Mouse (Mus musculus): ENCODE measurements around the gene Jdp2. TPM values are rescaled to one million over a fixed set of nuclear protein-coding genes. Genes with fewer than 3 reads are reported as not detected.
A peak's percentile ranks its signal among the peaks of the same experiment; 100 is the strongest.
"Not testable (repeated sequence)": the region's sequence is repeated elsewhere in the genome, so short reads cannot be mapped to it uniquely, and the experiment has no call there.

The Jdp2 gene
- total RNA-seq, 2 experiments from 2014 or later = 22.5 to 30.5 TPM

GRCm38 (mm10) chr12:85629661-85630481, 31.0 kb downstream of the Jdp2 start:
- ATAC-seq (replicated peaks; ENCODE audit: poor library complexity, severe bottlenecking) = peak; percentile 88

DNA sequence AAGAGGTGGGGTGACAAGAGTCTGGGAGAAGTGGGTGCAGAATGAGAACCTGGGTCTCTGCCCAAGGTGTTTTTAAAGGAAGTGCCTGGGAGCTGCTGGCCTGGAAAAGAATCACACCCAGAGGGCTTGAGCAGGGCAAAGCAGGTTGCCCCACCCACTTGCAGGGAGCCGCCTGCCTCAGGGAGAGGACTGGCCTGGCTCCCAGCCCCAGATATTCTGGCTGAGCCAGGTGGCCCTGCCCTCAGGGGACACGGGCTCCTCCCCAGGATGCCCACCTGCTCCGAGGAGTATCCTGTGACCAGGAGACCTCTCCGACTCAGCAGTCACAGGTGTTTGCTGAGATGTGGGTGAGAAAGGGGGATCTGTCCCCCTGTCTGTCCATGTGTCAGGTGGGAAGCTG, 32.4 kb downstream of the Jdp2 start:
- no peak for ATAC-seq (replicated peaks; ENCODE audit: poor library complexity, severe bottlenecking)

- no peak for ATAC-seq (replicated peaks; ENCODE audit: poor library complexity, severe bottlenecking)
Observed at GRCm38 (mm10) chr12:85632321-85632720, 33.5 kb downstream of the Jdp2 start.

DNA sequence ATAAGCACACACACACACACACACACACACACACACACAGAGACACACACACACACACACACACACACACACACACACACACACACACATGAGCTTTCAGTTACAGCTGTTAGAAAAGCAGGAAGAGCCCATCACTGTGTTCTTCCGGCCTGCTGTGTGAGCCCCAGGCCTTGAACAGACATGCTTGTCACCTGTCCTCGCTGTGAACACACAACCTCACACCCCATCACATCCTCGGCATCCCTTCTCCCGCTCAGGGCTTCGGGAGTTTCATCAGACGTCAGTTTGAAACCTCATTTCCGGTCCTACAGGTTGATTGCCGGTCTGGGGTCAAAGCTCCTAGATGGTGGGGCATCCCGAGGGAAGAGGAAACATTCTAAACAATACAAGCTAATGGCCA, 39.1 kb downstream of the Jdp2 start:
- no peak for ATAC-seq (replicated peaks; ENCODE audit: poor library complexity, severe bottlenecking)

DNA sequence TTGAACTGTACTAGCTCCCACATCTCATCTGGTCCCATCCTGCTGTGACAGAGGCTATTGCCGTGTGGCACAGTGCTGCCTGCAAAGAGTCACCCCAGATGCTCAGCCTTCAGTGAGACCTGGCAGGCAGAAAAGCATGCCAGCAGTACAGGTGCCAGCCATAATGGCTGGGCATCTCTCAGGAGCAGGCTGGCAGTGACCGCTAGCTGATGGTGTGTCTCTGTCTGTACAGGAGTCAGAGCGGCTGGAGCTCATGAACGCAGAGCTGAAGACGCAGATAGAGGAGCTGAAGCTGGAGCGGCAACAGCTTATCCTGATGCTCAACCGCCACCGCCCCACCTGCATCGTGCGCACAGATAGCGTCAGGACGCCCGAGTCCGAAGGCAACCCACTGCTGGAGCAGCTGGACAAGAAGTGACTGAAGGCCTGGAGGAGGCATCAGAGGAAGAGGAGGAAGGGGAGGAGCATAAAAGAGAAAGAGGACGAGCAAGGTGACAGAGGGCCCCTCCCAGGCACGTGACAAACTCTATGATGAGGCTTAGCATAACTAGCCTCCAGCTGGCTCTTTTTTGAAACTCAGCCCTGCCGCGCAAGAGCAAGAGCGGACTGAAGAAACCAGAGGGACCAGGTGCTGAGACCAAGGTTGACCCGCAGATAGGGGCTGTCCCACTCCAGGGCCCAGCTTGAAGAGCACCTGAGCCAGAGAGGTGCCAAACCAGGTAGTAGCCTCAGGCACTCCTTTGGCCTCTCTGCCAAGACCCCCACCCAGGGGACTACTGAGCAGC, 39.9 kb downstream of the Jdp2 start:
- ATAC-seq (replicated peaks; ENCODE audit: poor library complexity, severe bottlenecking) = no peak

GRCm38 (mm10) chr12:85639326-85640008, 40.6 kb downstream of the Jdp2 start:
- ATAC-seq (replicated peaks; ENCODE audit: poor library complexity, severe bottlenecking) = no peak

- peak; percentile 13; the same call in 1 of the 2 replicates for ATAC-seq (replicated peaks; ENCODE audit: poor library complexity, severe bottlenecking)
Observed at GRCm38 (mm10) chr12:85640852-85641563, 42.2 kb downstream of the Jdp2 start.

DNA sequence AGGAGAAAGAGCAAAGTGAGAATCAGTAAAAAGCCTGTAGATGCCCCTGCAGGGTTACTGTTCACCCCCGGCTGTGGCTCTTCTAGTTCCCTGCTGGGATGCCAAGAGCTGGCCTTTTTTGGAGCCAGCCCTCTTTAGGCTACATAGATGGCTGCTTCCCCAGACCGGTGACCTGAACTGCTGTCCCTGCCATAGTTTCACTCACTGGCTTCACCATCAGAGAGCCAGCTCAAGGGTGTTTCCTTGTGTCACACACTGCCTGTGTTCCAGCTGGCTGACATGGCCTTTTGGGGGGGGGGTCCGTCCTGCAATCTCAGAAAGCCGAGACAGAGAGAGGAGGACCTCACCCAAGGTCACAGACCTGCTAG, 42.7 kb downstream of the Jdp2 start:
- ATAC-seq (replicated peaks; ENCODE audit: poor library complexity, severe bottlenecking) = no peak

DNA sequence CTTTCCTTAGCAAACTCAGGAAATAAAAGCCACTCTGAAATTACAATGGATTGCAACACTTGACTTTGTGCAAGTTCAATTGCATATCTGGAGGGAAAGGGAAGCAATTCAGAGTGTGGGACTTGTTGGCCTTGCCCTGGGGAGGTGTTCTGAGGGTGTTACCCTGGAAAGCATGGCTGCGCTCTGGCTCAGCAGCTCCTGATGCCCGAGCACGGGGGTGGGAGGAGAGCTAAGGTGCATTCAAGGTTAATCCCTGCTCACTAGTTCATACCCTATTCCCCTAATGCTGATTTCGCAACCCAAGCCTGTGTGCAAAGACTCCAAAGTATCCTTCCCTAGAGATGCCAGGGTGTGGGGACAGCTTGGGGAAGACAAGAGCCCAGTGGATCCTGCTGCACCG, 44.9 kb downstream of the Jdp2 start:
- ATAC-seq (replicated peaks; ENCODE audit: poor library complexity, severe bottlenecking) = peak; percentile 23

DNA sequence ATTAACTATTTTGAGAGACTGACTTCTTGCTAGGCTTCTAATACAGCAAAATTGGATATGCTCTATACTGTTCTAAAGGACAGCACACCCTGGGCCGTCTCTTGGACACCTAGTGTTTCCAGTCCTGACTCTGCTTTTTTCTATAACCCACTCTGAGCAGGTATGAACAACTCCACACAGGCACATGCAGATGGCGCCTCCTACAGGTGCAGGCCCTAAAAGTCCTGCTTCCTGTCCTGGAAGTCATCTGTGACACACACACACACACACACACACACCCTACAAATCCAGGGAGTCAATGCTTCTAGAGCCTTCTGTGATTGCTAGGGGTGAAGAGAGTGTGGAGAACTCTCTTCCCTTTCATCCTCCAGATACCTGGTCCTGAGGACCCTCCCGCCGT, 46.8 kb downstream of the Jdp2 start:
- ATAC-seq (replicated peaks; ENCODE audit: poor library complexity, severe bottlenecking) = no peak

DNA sequence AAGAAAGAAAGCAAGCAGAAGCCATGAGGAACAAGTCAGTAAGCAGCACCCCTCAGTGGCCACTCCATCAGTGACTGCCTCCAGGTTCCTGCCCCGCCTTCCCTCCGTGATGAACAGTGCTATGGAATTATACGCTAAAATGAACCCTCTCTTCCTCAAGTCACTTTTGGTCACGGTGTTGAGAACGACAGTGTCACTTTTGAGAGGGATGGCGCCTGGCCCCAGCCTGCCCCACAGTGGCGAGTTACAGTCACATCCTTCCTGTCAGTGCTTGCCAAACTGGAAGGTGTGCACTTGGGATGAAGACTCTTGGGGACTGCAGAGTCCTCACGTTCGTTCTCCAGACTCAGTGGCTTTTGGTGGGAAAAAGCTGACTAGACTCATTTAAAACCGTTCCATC, 48.5 kb downstream of the Jdp2 start:
- peak; percentile 35 for ATAC-seq (replicated peaks; ENCODE audit: poor library complexity, severe bottlenecking)

DNA sequence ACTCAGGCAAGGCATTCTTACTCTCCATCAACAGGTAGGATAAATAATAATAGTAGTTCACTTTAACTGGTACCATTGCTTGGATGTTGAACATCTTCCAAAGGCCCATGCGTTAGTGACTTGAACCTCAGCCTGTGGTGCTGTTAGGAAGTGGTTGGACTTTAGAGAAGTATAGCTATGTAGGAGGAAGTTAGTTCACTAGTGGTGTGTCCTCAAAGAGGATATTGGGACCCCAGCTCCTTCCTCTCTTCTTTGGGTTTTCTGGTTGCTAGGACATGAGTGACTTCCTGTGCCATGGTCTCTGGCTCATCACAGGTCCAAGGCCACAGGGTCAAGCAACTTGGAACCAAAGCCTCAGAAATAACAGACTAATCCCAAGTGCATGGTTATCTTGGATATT, 49.1 kb downstream of the Jdp2 start:
- ATAC-seq (replicated peaks; ENCODE audit: poor library complexity, severe bottlenecking) = peak; percentile 90

GRCm38 (mm10) chr12:85659319-85659718, 60.5 kb downstream of the Jdp2 start:
- peak; percentile 93 for ATAC-seq (replicated peaks; ENCODE audit: poor library complexity, severe bottlenecking)

DNA sequence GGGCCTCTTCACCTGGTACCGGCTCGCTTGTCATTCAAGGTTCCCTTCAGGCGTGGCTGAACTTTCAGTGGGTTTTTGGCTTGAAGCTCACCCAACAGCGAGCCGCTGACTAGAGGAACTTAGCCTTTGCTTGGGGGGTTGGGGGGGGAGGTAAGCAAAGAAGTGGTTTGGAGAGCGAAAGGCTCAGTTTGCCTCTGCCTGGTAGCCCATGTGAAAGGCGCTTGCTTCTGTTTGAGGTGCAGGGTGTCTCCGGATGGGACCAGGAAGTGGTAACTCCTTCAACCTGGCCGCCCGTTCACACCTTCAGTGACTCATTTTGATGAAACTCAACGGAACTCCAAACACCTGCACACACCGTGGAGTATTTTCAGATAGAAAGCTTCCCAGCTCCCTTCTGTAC, 62.0 kb downstream of the Jdp2 start:
- peak; percentile 22 for ATAC-seq (replicated peaks; ENCODE audit: poor library complexity, severe bottlenecking)

DNA sequence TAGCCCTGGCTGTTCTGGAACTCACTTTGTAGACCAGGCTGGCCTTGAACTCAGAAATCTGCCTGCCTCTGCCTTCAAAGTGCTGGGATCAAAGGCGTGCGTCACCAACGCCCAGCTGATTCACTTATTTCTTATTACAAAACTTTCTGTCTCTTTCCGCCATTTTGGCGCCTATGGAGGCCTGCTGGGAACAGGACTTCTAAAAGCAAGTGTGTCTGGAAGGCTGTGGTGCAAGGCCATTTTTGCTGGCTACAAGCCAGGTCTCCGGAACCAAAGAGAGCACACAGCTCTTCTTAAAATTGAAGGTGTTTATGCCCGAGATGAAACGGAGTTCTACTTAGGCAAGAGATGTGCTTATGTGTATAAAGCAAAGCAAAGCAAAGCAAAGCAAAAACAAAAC, 63.4 kb downstream of the Jdp2 start:
- ATAC-seq (replicated peaks; ENCODE audit: poor library complexity, severe bottlenecking) = not testable (repeated sequence)

DNA sequence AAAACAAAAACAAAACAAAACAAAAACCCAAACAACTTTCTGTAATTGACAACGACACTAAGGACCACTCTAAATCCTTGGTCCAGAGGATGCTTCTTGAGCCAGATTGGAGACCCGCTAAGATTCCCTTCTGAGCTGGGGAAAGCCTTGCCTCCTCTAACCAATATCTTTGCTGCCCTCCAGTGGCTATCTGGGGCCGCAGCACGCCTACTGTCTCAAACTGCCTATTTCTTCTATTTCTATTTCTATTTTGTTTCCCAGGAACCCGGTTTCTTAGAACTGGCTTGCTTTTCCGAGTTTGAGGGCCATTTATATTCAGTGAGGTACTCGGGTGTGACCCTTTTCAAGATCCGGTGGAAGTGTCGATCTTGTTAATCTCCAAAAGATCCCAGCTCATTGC, 64.1 kb downstream of the Jdp2 start:
- ATAC-seq (replicated peaks; ENCODE audit: poor library complexity, severe bottlenecking) = peak; percentile 54; the same call in 1 of the 2 replicates

- no peak for ATAC-seq (replicated peaks; ENCODE audit: poor library complexity, severe bottlenecking)
Observed at GRCm38 (mm10) chr12:85666112-85666511, 67.3 kb downstream of the Jdp2 start.

DNA sequence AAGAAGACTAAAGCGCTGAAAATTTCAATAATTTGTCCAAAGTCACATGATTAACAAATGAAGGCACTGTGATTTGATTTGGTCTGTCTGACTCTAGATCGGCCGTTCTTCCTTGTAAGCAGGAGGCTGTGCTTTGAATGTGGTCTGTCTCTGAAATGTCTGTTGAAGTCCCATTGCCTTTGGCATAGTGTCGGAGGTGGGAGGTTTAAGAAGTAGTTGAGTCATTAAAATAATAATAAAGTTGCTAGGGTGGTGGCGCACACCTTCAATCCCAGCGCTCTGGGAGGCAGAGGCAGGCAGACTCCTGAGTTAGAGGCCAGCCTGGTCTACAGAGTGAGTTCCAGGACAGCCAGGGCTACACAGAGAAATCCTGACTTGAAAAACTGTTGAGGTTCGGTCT, 68.2 kb downstream of the Jdp2 start:
- no peak for ATAC-seq (replicated peaks; ENCODE audit: poor library complexity, severe bottlenecking)

- ATAC-seq (replicated peaks; ENCODE audit: poor library complexity, severe bottlenecking) = no peak
Observed at GRCm38 (mm10) chr12:85668696-85669095, 69.9 kb downstream of the Jdp2 start.

DNA sequence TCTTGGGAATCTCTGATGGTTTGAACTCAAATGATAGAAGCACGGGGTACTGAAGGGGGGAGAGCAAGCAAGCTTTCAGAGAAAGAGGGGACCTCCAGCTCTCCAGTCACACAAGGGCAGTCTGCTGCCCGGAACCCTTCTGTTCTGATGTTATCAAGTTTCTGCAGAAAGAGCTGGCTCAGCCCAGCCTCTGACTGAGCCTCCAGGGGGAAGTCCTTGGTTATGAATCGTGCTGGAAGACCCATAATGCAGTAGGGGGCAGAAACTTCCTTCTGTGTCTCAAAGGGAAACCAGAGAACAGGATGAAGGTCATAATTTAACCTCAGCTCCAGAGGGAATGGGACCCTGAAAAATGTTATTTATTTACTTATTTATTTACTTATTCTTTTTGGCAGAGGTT, 71.3 kb downstream of the Jdp2 start:
- peak; percentile 39 for ATAC-seq (replicated peaks; ENCODE audit: poor library complexity, severe bottlenecking)
